Mouse (Mus musculus) ES-Bruce4 (cell line): Measurements from ENCODE around the gene Rimkla. TPM values are rescaled to one million over a fixed set of nuclear protein-coding genes. Genes with fewer than 3 reads are reported as not detected.

Experiments used
- H3K27ac ChIP-seq: 2 replicates; pipeline ENCODE4 v1.5.1; 2012; ENCODE audit warnings: low read length, inconsistent platforms; ENCODE audit not compliant: insufficient read depth
- H3K27me3 ChIP-seq: 2 replicates; pipeline ENCODE4 v1.6.1; 2012; ENCODE audit warnings: mild to moderate bottlenecking, low read length, inconsistent platforms; ENCODE audit not compliant: control insufficient read depth, poor library complexity, insufficient read depth, severe bottlenecking
- H3K36me3 ChIP-seq: 2 replicates; pipeline ENCODE4 v1.6.1; 2012; ENCODE audit warnings: inconsistent platforms, mild to moderate bottlenecking, low read length, moderate library complexity; ENCODE audit not compliant: control insufficient read depth, poor library complexity, insufficient read depth, severe bottlenecking
- H3K4me1 ChIP-seq: one replicate; pipeline ENCODE4 v1.8.1; 2011; ENCODE audit warnings: low read length; ENCODE audit not compliant: control insufficient read depth, insufficient read depth
- H3K4me3 ChIP-seq: 2 replicates; pipeline ENCODE4 v1.5.1; 2011; ENCODE audit warnings: low read depth, mild to moderate bottlenecking, low read length
- H3K9ac ChIP-seq: 2 replicates; pipeline ENCODE4 v1.6.1; 2012; ENCODE audit warnings: low read depth, mild to moderate bottlenecking, inconsistent platforms; ENCODE audit not compliant: poor library complexity, severe bottlenecking
- H3K9me3 ChIP-seq: replicated peaks from 2 replicates; pipeline ENCODE4 v1.6.1; 2012; ENCODE audit warnings: mild to moderate bottlenecking, low read length, inconsistent platforms; ENCODE audit not compliant: control insufficient read depth, poor library complexity, insufficient read depth, severe bottlenecking
- CTCF ChIP-seq: IDR thresholded peaks from one replicate; pipeline ENCODE4 v1.8.1; 2011; ENCODE audit warnings: low read depth, low read length
- EP300 ChIP-seq: IDR thresholded peaks from 2 replicates; pipeline ENCODE4 v1.6.1; 2011; ENCODE audit warnings: low read depth, low read length; ENCODE audit not compliant: insufficient read depth
- POLR2A ChIP-seq: IDR thresholded peaks from one replicate; pipeline ENCODE4 v1.8.1; 2011; ENCODE audit warnings: low read length; ENCODE audit not compliant: insufficient read depth
- polyA plus RNA-seq: library from polyadenylated mRNA; stranded (reverse); fragments of >200 nt; gene quantifications from 2 replicates; pipeline ENCODE4 v1.2.4, GENCODE M21; 2011; ENCODE audit warnings: low read depth; ENCODE audit not compliant: missing spikeins, insufficient read depth, insufficient read length

The Rimkla gene
- polyA plus RNA-seq, 1 experiment = 5.5 TPM

- Histone ChIP-seq H3K27ac (no peak overlapping the region), H3K9me3 (no peaks in the 10 kb centered on the region), H3K4me1 (peaks cover 2% of the 10 kb centered on the region), H3K27me3 (no peaks in the 10 kb centered on the region), H3K4me3 (peak overlapping the region; percentile 94), H3K9ac (peak overlapping the region; percentile 94), H3K36me3 (peaks cover 2% of the 10 kb centered on the region; the same call in 1 of the 2 replicates)
- TF ChIP-seq EP300 (no peak), CTCF (no peak), POLR2A (no peak)
Observed at GRCm38 (mm10) chr4:119421921-119422293, 70.5 kb downstream of the Rimkla start.

- TF ChIP-seq CTCF = no peak
- TF ChIP-seq POLR2A = no peak
- no peak for TF ChIP-seq EP300
- Histone ChIP-seq H3K9ac (peak overlapping the region; percentile 94), H3K4me1 (peaks cover 2% of the 10 kb centered on the region), H3K27ac (no peak overlapping the region), H3K27me3 (no peaks in the 10 kb centered on the region), H3K9me3 (no peaks in the 10 kb centered on the region), H3K36me3 (peaks cover 2% of the 10 kb centered on the region; the same call in 1 of the 2 replicates), H3K4me3 (peak overlapping the region; percentile 94)
Observed at GRCm38 (mm10) chr4:119421191-119421590, 71.2 kb downstream of the Rimkla start.

GRCm38 (mm10) chr4:119417894-119418293 is 74.5 kb downstream of the Rimkla start:
- Histone ChIP-seq H3K4me1 (peaks cover 2% of the 10 kb centered on the region), H3K27me3 (no peaks in the 10 kb centered on the region), H3K27ac (no peak overlapping the region), H3K9ac (no peak overlapping the region), H3K4me3 (no peak overlapping the region), H3K9me3 (no peaks in the 10 kb centered on the region), H3K36me3 (peaks cover 2% of the 10 kb centered on the region; the same call in 1 of the 2 replicates)
- TF ChIP-seq CTCF (no peak), POLR2A (no peak), EP300 (no peak)

GRCm38 (mm10) chr4:119417270-119417669 is 75.2 kb downstream of the Rimkla start:
- Histone ChIP-seq H3K4me1 (peaks cover 2% of the 10 kb centered on the region), H3K27ac (no peak overlapping the region), H3K4me3 (no peak overlapping the region), H3K27me3 (no peaks in the 10 kb centered on the region), H3K9me3 (no peaks in the 10 kb centered on the region), H3K36me3 (peaks cover 2% of the 10 kb centered on the region; the same call in 1 of the 2 replicates), H3K9ac (no peak overlapping the region)
- TF ChIP-seq EP300 (no peak), POLR2A (no peak), CTCF (no peak)

Other genes starting within 250 kb of the Rimkla start
- 0.15 and 0.35 TPM in 2 replicates for gene Cldn19, start 237.2 kb downstream of the Rimkla start, polyA plus RNA-seq
- 1,520 and 1,534 TPM in 2 replicates for gene Ybx1, start 198.0 kb downstream of the Rimkla start, polyA plus RNA-seq
- gene Ppih, start 172.1 kb downstream of the Rimkla start, polyA plus RNA-seq = 135 and 148 TPM in 2 replicates
- 6.0 and 6.9 TPM in 2 replicates for gene Ccdc30, start 77.1 kb downstream of the Rimkla start, polyA plus RNA-seq
- gene Ppcs, start 70.2 kb downstream of the Rimkla start, polyA plus RNA-seq = 13.3 and 15.5 TPM in 2 replicates
- gene Zmynd12, start 69.8 kb downstream of the Rimkla start, polyA plus RNA-seq = 0.96 TPM in 1 of 2 replicates, not detected in the other
- gene Foxj3, start 44.4 kb upstream of the Rimkla start, polyA plus RNA-seq = 47.9 and 51.0 TPM in 2 replicates
- 1.2 and 2.2 TPM in 2 replicates for gene Frg2f1, start 46.9 kb upstream of the Rimkla start, polyA plus RNA-seq
- gene Guca2a, start 145.1 kb upstream of the Rimkla start, polyA plus RNA-seq = not detected in 2 replicates
- gene Guca2b, start 166.3 kb upstream of the Rimkla start, polyA plus RNA-seq = not detected in 2 replicates
- 0.79 and 1.4 TPM in 2 replicates for gene Hivep3, start 241.2 kb upstream of the Rimkla start, polyA plus RNA-seq